Mouse (Mus musculus): Measurements from ENCODE around the gene Tef.

GRCm38 (mm10) chr15:81803425-81803951 is 1.3 kb downstream of the Tef start:
- TF ChIP-seq CTCF (IDR thresholded peaks at IDR 0.05; ENCODE audit: low read depth, low read length), result no peak
- TF ChIP-seq POLR2A (IDR thresholded peaks at IDR 0.05; ENCODE audit: insufficient read depth, low read length), result no peak
- no peak for TF ChIP-seq EP300 (IDR thresholded peaks at IDR 0.05; ENCODE audit: insufficient read depth, low read depth, low read length)

Measured in ES-Bruce4 (cell line).